Mouse (Mus musculus): Measurements from ENCODE around the gene Ralgds. TPM values are rescaled to one million over a fixed set of nuclear protein-coding genes. Genes with fewer than 3 reads are reported as not detected.
A peak's percentile ranks its signal among the peaks of the same experiment; 100 is the strongest.

The Ralgds gene
- total RNA-seq, 1 experiment from 2014 or later = 45.3 TPM

- no peak for ATAC-seq (ENCODE audit: extremely low read depth, insufficient number of reproducible peaks, low FRiP score, poor library complexity, severe bottlenecking)
Measured at GRCm38 (mm10) chr2:28545976-28546375, 33.1 kb downstream of the Ralgds start.

GRCm38 (mm10) chr2:28546560-28546959, 33.6 kb downstream of the Ralgds start:
- no peak for ATAC-seq (ENCODE audit: extremely low read depth, insufficient number of reproducible peaks, low FRiP score, poor library complexity, severe bottlenecking)

- ATAC-seq (ENCODE audit: extremely low read depth, insufficient number of reproducible peaks, low FRiP score, poor library complexity, severe bottlenecking) = peak; percentile 76
Measured at GRCm38 (mm10) chr2:28547237-28548172, 34.6 kb downstream of the Ralgds start.

GRCm38 (mm10) chr2:28549157-28549556, 36.2 kb downstream of the Ralgds start:
- ATAC-seq (ENCODE audit: extremely low read depth, insufficient number of reproducible peaks, low FRiP score, poor library complexity, severe bottlenecking) = no peak

GRCm38 (mm10) chr2:28552301-28552700, 39.4 kb downstream of the Ralgds start:
- no peak for ATAC-seq (ENCODE audit: extremely low read depth, insufficient number of reproducible peaks, low FRiP score, poor library complexity, severe bottlenecking)

GRCm38 (mm10) chr2:28557452-28557851, 44.5 kb downstream of the Ralgds start:
- no peak for ATAC-seq (ENCODE audit: extremely low read depth, insufficient number of reproducible peaks, low FRiP score, poor library complexity, severe bottlenecking)

GRCm38 (mm10) chr2:28563303-28563702, 50.4 kb downstream of the Ralgds start, which contains the start of gene Cel:
TSS of gene Cel (minus strand) at chr2:28563403.
- ATAC-seq (ENCODE audit: extremely low read depth, insufficient number of reproducible peaks, low FRiP score, poor library complexity, severe bottlenecking) = no peak

- ATAC-seq (ENCODE audit: extremely low read depth, insufficient number of reproducible peaks, low FRiP score, poor library complexity, severe bottlenecking) = no peak
Measured at GRCm38 (mm10) chr2:28563830-28564229, 50.9 kb downstream of the Ralgds start.

GRCm38 (mm10) chr2:28564380-28564779, 51.5 kb downstream of the Ralgds start:
- ATAC-seq (ENCODE audit: extremely low read depth, insufficient number of reproducible peaks, low FRiP score, poor library complexity, severe bottlenecking) = no peak

GRCm38 (mm10) chr2:28566545-28566944, 53.6 kb downstream of the Ralgds start:
- no peak for ATAC-seq (ENCODE audit: extremely low read depth, insufficient number of reproducible peaks, low FRiP score, poor library complexity, severe bottlenecking)

- ATAC-seq (ENCODE audit: extremely low read depth, insufficient number of reproducible peaks, low FRiP score, poor library complexity, severe bottlenecking) = no peak
Measured at GRCm38 (mm10) chr2:28569903-28570302, 57.0 kb downstream of the Ralgds start.

- ATAC-seq (ENCODE audit: extremely low read depth, insufficient number of reproducible peaks, low FRiP score, poor library complexity, severe bottlenecking) = no peak
Measured at GRCm38 (mm10) chr2:28575341-28575740, 62.4 kb downstream of the Ralgds start.

GRCm38 (mm10) chr2:28576815-28577214, 63.9 kb downstream of the Ralgds start:
- no peak for ATAC-seq (ENCODE audit: extremely low read depth, insufficient number of reproducible peaks, low FRiP score, poor library complexity, severe bottlenecking)

- no peak for ATAC-seq (ENCODE audit: extremely low read depth, insufficient number of reproducible peaks, low FRiP score, poor library complexity, severe bottlenecking)
Measured at GRCm38 (mm10) chr2:28578003-28578402, 65.1 kb downstream of the Ralgds start.

GRCm38 (mm10) chr2:28582647-28583353, 69.9 kb downstream of the Ralgds start:
- ATAC-seq (ENCODE audit: extremely low read depth, insufficient number of reproducible peaks, low FRiP score, poor library complexity, severe bottlenecking) = peak; percentile 70

GRCm38 (mm10) chr2:28583651-28584050, 70.7 kb downstream of the Ralgds start, which contains the start of gene Gtf3c5:
TSS of gene Gtf3c5 (minus strand) at chr2:28583751.
- ATAC-seq (ENCODE audit: extremely low read depth, insufficient number of reproducible peaks, low FRiP score, poor library complexity, severe bottlenecking) = no peak

- peak; percentile 89 for ATAC-seq (ENCODE audit: extremely low read depth, insufficient number of reproducible peaks, low FRiP score, poor library complexity, severe bottlenecking)
Measured at GRCm38 (mm10) chr2:28585043-28585571, 72.2 kb downstream of the Ralgds start.

GRCm38 (mm10) chr2:28585730-28586129, 72.8 kb downstream of the Ralgds start:
- no peak for ATAC-seq (ENCODE audit: extremely low read depth, insufficient number of reproducible peaks, low FRiP score, poor library complexity, severe bottlenecking)

- ATAC-seq (ENCODE audit: extremely low read depth, insufficient number of reproducible peaks, low FRiP score, poor library complexity, severe bottlenecking) = no peak
Measured at GRCm38 (mm10) chr2:28588574-28588973, 75.6 kb downstream of the Ralgds start.

- no peak for ATAC-seq (ENCODE audit: extremely low read depth, insufficient number of reproducible peaks, low FRiP score, poor library complexity, severe bottlenecking)
Measured at GRCm38 (mm10) chr2:28591479-28591878, 78.6 kb downstream of the Ralgds start.

All from neutrophil, adult 5-6 weeks (primary cell).